Mouse (Mus musculus) neural tube, embryonic 15.5 days (tissue): ENCODE results near the gene Tpsg1. TPM values are rescaled to one million over a fixed set of nuclear protein-coding genes. Genes with fewer than 3 reads are reported as not detected.

Source experiments
- ATAC-seq: fragments of 200-750 bp; cut with Nextera tagmentation; 2 replicates; pipeline ENCODE4 v1.8.0; 2017; ENCODE audit warnings: mild to moderate bottlenecking, moderate TSS enrichment, moderate library complexity; ENCODE audit not compliant: low FRiP score
- H3K27ac ChIP-seq: fragments of 300-500 bp; sonication (generic); replicated peaks from 2 replicates; pipeline ENCODE4 v1.5.1; 2015; ENCODE audit warnings: mild to moderate bottlenecking, inconsistent platforms
- H3K27me3 ChIP-seq: fragments of 300-500 bp; sonication (generic); replicated peaks from 2 replicates; pipeline ENCODE4 v1.6.1; 2015; ENCODE audit warnings: inconsistent platforms
- H3K36me3 ChIP-seq: fragments of 300-500 bp; sonication (generic); 2 replicates; pipeline ENCODE4 v1.6.1; 2015; ENCODE audit warnings: inconsistent platforms
- H3K4me1 ChIP-seq: fragments of 300-500 bp; sonication (generic); 2 replicates; pipeline ENCODE4 v1.6.1; 2015; ENCODE audit warnings: inconsistent platforms
- H3K4me2 ChIP-seq: fragments of 300-500 bp; sonication (generic); 2 replicates; pipeline ENCODE4 v1.6.1; 2015; ENCODE audit warnings: inconsistent platforms, mild to moderate bottlenecking, moderate library complexity
- H3K4me3 ChIP-seq: fragments of 300-500 bp; sonication (generic); replicated peaks from 2 replicates; pipeline ENCODE4 v1.5.1; 2015; ENCODE audit warnings: mild to moderate bottlenecking, inconsistent platforms
- H3K9ac ChIP-seq: fragments of 300-500 bp; sonication (generic); replicated peaks from 2 replicates; pipeline ENCODE4 v1.6.1; 2015; ENCODE audit warnings: mild to moderate bottlenecking, inconsistent platforms
- H3K9me3 ChIP-seq: fragments of 300-500 bp; sonication (generic); replicated peaks from 2 replicates; pipeline ENCODE4 v1.6.1; 2016; ENCODE audit warnings: inconsistent platforms
- WGBS: fragments of 180-500 bp; shearing (Covaris S2); methylation state at CpG from one replicate; pipeline ENCODE4 v1.1.7; 2015; ENCODE audit warnings: mixed read lengths; 5-methylcytosine and 5-hydroxymethylcytosine counted together
- polyA plus RNA-seq: library from polyadenylated mRNA; unstranded; fragments of >200 nt; fragmentation: Nextera tagmentation; extraction: Ambion mirVana; gene quantifications from 2 replicates; pipeline ENCODE4 v1.2.1, GENCODE M21; 2015

Tpsg1 gene
- polyA plus RNA-seq, 1 experiment from 2014 or later: 0.74 TPM

DNA sequence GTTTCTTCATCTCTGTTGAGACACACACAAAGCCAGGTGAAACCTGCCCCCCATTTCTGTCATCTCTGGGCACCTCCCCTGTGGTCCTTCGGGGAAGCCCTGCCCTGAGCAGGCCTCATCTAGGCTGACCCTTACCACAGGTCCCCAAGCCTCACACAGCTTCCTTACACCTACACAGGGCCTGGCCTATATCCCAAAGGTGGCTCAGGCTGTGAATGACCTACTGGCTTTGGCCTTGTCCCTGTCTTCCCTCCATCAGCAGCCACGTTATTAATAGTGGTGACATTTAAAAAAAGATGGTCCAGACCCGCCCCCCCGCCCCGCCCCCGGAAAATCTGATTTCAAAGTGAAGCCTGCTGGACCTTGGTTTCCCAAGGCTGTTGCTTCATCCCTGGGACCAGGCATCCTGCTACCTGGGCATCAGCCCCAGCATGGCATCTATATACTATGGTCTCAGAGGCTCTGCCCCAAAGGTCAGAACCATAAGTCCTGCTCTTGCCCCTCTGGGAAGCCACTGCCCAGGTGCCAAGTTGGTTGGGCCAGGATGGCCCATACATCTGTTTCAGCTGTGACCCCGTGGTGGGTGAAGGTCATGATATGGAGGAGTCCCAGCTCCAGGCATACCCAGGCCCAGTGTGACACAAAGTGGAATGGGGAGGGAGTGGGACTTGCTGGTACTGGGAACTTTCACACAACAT lies 39.4 kb downstream of the Tpsg1 start:
- H3K36me3 ChIP-seq: no peaks in the 10 kb centered on the region
- H3K4me3 ChIP-seq: no peak overlapping the region
- H3K9ac ChIP-seq: no peak overlapping the region
- no peaks in the 10 kb centered on the region for H3K9me3 ChIP-seq
- no peaks in the 10 kb centered on the region for H3K27me3 ChIP-seq
- no peak overlapping the region for H3K4me2 ChIP-seq
- H3K4me1 ChIP-seq: peaks cover 69% of the 10 kb centered on the region
- WGBS: 86% methylated on average over 7 of the region's 7 CpGs
- ATAC-seq: no peak
- H3K27ac ChIP-seq: no peak overlapping the region

DNA sequence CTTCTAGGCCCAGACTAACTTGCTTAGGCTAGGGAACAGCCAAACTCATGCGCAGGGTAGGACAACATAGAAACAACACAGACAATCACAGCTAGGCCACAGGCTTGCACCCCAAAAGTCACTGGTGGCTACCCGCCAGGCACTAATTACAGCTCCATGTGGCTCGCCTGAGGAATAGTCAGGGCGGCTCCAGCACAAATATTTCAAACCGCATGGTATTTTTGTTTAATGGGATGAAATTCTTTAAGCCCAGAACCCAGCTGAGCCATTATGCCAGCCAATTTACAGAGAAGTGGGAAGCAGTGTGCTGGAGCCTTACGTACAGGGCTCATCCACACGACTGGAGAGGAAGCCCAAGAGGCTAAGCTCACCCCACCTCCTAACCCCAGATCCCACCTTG lies 40.5 kb downstream of the Tpsg1 start:
- Histone ChIP-seq H3K9me3 (no peaks in the 10 kb centered on the region), H3K4me2 (no peak overlapping the region), H3K4me1 (peaks cover 71% of the 10 kb centered on the region), H3K36me3 (no peaks in the 10 kb centered on the region), H3K27ac (peak overlapping the region; percentile 63), H3K4me3 (no peak overlapping the region), H3K27me3 (no peaks in the 10 kb centered on the region), H3K9ac (no peak overlapping the region)
- 46% methylated on average over 7 of the region's 7 CpGs for WGBS
- ATAC-seq: no peak

DNA sequence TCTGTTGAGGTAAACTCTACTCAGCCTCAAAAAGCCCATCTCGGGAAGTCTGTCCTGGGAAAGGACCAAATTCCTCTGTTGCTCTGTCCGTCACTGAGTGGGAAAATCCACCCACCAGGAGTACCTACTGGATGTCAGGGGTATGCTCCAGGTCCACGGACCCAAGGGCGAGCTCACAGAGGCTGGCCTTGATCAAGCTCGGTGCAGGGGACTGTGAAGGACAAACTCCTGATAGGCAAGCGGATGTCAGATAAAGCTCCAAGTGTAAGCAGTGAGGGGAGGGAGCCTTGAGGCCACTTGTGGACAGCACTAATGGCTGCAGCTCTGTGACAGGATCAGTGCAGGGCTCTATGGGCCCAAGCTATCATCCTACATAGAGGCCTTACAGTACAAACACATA lies 41.1 kb downstream of the Tpsg1 start:
- H3K36me3 ChIP-seq: no peaks in the 10 kb centered on the region
- no peak overlapping the region for H3K4me3 ChIP-seq
- peaks cover 71% of the 10 kb centered on the region for H3K4me1 ChIP-seq
- no peaks in the 10 kb centered on the region for H3K27me3 ChIP-seq
- H3K27ac ChIP-seq: peak overlapping the region; percentile 63
- no peaks in the 10 kb centered on the region for H3K9me3 ChIP-seq
- 80% methylated on average over 6 of the region's 6 CpGs for WGBS
- ATAC-seq: no peak
- H3K4me2 ChIP-seq: no peak overlapping the region
- no peak overlapping the region for H3K9ac ChIP-seq

- Histone ChIP-seq H3K4me1 (peaks cover 71% of the 10 kb centered on the region), H3K27me3 (no peaks in the 10 kb centered on the region), H3K36me3 (no peaks in the 10 kb centered on the region)
These were observed 41.7 kb downstream of the Tpsg1 start for GRCm38 (mm10) chr17:25410786-25411185.

GRCm38 (mm10) chr17:25411251-25411650 lies 42.2 kb downstream of the Tpsg1 start:
- Histone ChIP-seq H3K27ac (peak overlapping the region; percentile 63), H3K4me1 (peaks cover 71% of the 10 kb centered on the region), H3K9me3 (no peaks in the 10 kb centered on the region), H3K4me3 (no peak overlapping the region), H3K27me3 (no peaks in the 10 kb centered on the region), H3K4me2 (no peak overlapping the region), H3K9ac (no peak overlapping the region), H3K36me3 (no peaks in the 10 kb centered on the region)
- ATAC-seq: no peak
- WGBS: 56% methylated on average over 4 of the region's 4 CpGs

More at GRCm38 (mm10) chr17:25410786-25411185, 41.7 kb downstream of the Tpsg1 start:
- no peak overlapping the region for H3K4me3 ChIP-seq
- no peak overlapping the region for H3K4me2 ChIP-seq
- no peaks in the 10 kb centered on the region for H3K9me3 ChIP-seq
- no peak for ATAC-seq
- 25% methylated on average over 7 of the region's 7 CpGs for WGBS
- H3K9ac ChIP-seq: no peak overlapping the region
- peak overlapping the region; percentile 63 for H3K27ac ChIP-seq

DNA sequence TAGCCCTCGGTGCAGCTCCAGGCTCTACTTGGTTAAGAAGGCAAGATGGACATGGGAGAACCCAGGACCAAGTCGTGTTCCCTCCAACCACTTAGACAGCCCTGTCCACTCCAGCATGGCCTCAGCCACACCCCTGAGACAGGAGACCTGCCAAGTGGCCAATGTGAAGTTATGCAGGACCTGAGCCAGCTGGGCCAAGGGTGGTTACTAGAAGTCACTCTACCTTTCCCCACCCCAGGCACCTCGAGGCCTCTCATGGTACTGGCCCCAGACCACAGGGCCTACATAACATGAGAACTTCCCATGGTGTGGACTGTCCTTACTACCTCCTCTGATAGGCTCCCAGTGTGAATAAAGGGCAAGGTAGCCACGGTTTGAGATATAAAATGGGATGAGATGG lies 45.1 kb downstream of the Tpsg1 start:
- peaks cover 75% of the 10 kb centered on the region for H3K4me1 ChIP-seq
- H3K4me3 ChIP-seq: no peak overlapping the region
- H3K27me3 ChIP-seq: no peaks in the 10 kb centered on the region
- H3K9ac ChIP-seq: no peak overlapping the region
- no peaks in the 10 kb centered on the region for H3K36me3 ChIP-seq
- ATAC-seq: no peak
- H3K4me2 ChIP-seq: no peak overlapping the region
- no peak overlapping the region for H3K27ac ChIP-seq
- WGBS: 69% methylated on average over 4 of the region's 4 CpGs
- H3K9me3 ChIP-seq: no peaks in the 10 kb centered on the region

GRCm38 (mm10) chr17:25414917-25415316 lies 45.8 kb downstream of the Tpsg1 start:
- H3K36me3 ChIP-seq: no peaks in the 10 kb centered on the region
- no peaks in the 10 kb centered on the region for H3K27me3 ChIP-seq
- no peak overlapping the region for H3K4me3 ChIP-seq
- peak overlapping the region; percentile 7; the same call in 1 of the 2 replicates for H3K27ac ChIP-seq
- 49% methylated on average over 3 of the region's 3 CpGs for WGBS
- no peaks in the 10 kb centered on the region for H3K9me3 ChIP-seq
- H3K9ac ChIP-seq: no peak overlapping the region
- no peak for ATAC-seq
- no peak overlapping the region for H3K4me2 ChIP-seq
- peaks cover 76% of the 10 kb centered on the region for H3K4me1 ChIP-seq

GRCm38 (mm10) chr17:25415421-25415913 lies 46.4 kb downstream of the Tpsg1 start:
- H3K4me3 ChIP-seq: no peak overlapping the region
- no peaks in the 10 kb centered on the region for H3K36me3 ChIP-seq
- ATAC-seq: peak; percentile 26
- peak overlapping the region; percentile 51 for H3K27ac ChIP-seq
- H3K9ac ChIP-seq: no peak overlapping the region
- H3K27me3 ChIP-seq: no peaks in the 10 kb centered on the region
- 3% methylated on average over 6 of the region's 6 CpGs for WGBS
- peak overlapping the region; percentile 5; the same call in 1 of the 2 replicates for H3K4me2 ChIP-seq
- no peaks in the 10 kb centered on the region for H3K9me3 ChIP-seq
- H3K4me1 ChIP-seq: peaks cover 74% of the 10 kb centered on the region

DNA sequence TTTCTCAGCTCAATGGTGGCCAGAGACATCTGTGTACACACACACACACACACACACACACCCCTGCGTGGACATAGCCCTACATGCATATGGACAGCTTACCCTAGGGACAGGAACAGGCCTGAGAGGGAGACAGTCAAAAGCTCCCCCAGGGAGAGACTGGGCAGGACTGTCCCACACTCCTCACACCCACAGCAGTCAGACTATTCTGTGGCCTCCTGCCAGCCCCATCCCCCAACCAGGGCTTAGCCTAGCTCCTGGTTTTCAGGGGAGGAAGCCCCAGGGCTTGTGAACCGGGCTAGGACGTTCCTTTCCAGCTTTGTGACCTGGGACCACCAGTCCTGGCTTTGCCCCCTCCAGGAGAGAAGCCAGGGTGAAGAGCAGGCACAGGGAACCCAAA lies 47.1 kb downstream of the Tpsg1 start:
- no peak overlapping the region for H3K4me3 ChIP-seq
- H3K9ac ChIP-seq: no peak overlapping the region
- no peaks in the 10 kb centered on the region for H3K9me3 ChIP-seq
- 27% methylated on average over 3 of the region's 3 CpGs for WGBS
- H3K27ac ChIP-seq: peak overlapping the region; percentile 51; the same call in 1 of the 2 replicates
- H3K27me3 ChIP-seq: no peaks in the 10 kb centered on the region
- no peak for ATAC-seq
- H3K4me2 ChIP-seq: no peak overlapping the region
- no peaks in the 10 kb centered on the region for H3K36me3 ChIP-seq
- peaks cover 70% of the 10 kb centered on the region for H3K4me1 ChIP-seq

- H3K27ac ChIP-seq: no peak overlapping the region
- 59% methylated on average over 6 of the region's 6 CpGs for WGBS
- H3K9ac ChIP-seq: no peak overlapping the region
- no peak overlapping the region for H3K4me3 ChIP-seq
- H3K4me1 ChIP-seq: peaks cover 65% of the 10 kb centered on the region
- no peak for ATAC-seq
- H3K9me3 ChIP-seq: no peaks in the 10 kb centered on the region
- no peak overlapping the region for H3K4me2 ChIP-seq
- H3K36me3 ChIP-seq: no peaks in the 10 kb centered on the region
- no peaks in the 10 kb centered on the region for H3K27me3 ChIP-seq
These were observed 48.9 kb downstream of the Tpsg1 start for GRCm38 (mm10) chr17:25417990-25418389.

DNA sequence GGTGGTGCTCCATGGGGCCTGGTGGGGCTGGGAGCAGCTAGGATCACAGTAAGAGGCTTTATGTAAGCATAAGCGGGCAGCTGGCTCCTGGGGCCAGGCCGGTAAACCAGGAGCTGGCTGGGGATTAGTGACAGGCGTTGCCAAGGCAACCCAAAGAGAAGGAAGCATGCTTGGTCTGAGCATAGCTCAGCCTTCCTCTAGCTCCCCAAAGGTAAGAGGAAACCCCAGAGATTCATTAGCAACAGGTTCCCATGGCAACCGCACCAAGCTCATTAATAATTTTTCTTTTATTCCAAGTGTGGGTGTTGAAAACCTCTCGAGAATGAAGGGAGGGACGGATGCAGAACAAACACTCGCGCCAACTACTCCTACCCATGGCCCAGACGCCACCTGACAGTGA lies 49.9 kb downstream of the Tpsg1 start:
- Histone ChIP-seq H3K27ac (peak overlapping the region; percentile 18), H3K36me3 (no peaks in the 10 kb centered on the region), H3K9ac (no peak overlapping the region), H3K27me3 (no peaks in the 10 kb centered on the region), H3K4me3 (no peak overlapping the region), H3K9me3 (no peaks in the 10 kb centered on the region), H3K4me1 (peaks cover 66% of the 10 kb centered on the region), H3K4me2 (no peak overlapping the region; the same call in 1 of the 2 replicates)
- WGBS: 20% methylated on average over 9 of the region's 9 CpGs
- no peak for ATAC-seq

- ATAC-seq: no peak
These were observed 51.9 kb downstream of the Tpsg1 start for GRCm38 (mm10) chr17:25420998-25421397.

More at GRCm38 (mm10) chr17:25420998-25421397, 51.9 kb downstream of the Tpsg1 start:
- Histone ChIP-seq H3K4me2 (no peak overlapping the region), H3K27me3 (no peaks in the 10 kb centered on the region), H3K4me1 (peaks cover 60% of the 10 kb centered on the region), H3K9ac (no peak overlapping the region), H3K4me3 (no peak overlapping the region), H3K27ac (no peak overlapping the region), H3K9me3 (no peaks in the 10 kb centered on the region), H3K36me3 (no peaks in the 10 kb centered on the region)
- 91% methylated on average over 3 of the region's 3 CpGs for WGBS
